Mouse (Mus musculus): ENCODE measurements around the gene Pmepa1.

DNA sequence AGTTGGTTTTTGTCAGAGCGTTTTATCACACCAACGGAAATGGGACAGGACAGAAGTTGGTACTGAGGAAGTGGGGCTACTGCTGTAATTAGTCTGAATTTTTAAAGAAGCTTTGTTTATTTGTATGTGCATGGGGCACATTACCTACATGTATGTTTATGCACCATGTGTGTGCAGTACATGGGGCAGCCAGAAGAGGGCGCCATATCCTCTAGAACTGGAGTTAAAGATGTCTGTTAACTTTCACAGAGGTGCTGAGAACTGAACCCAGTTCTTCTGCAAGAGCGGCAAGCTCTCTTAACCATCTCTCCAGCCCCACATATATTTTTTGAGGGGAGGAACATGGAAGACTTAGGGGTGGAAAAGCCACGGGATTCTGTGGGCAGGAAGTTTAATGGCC, 100.6 kb downstream of the Pmepa1 start:
- TF ChIP-seq CTCF (conservative IDR thresholded peaks at IDR 0.05; ENCODE audit: low read length): peak; percentile 70
- no peak for TF ChIP-seq NANOG (IDR thresholded peaks at IDR 0.05; ENCODE audit: borderline replicate concordance, low read length)
- TF ChIP-seq POU5F1 (IDR thresholded peaks at IDR 0.05; ENCODE audit: borderline replicate concordance, low read length): no peak

Measured in E14TG2a.4 (cell line).